Mouse (Mus musculus): ENCODE measurements around the gene Npr3. TPM values are rescaled to one million over a fixed set of nuclear protein-coding genes. Genes with fewer than 3 reads are reported as not detected.
A peak's percentile ranks its signal among the peaks of the same experiment; 100 is the strongest.

Gene Npr3
- polyA plus RNA-seq, 1 experiment from 2014 or later, result 3.0 TPM

DNA sequence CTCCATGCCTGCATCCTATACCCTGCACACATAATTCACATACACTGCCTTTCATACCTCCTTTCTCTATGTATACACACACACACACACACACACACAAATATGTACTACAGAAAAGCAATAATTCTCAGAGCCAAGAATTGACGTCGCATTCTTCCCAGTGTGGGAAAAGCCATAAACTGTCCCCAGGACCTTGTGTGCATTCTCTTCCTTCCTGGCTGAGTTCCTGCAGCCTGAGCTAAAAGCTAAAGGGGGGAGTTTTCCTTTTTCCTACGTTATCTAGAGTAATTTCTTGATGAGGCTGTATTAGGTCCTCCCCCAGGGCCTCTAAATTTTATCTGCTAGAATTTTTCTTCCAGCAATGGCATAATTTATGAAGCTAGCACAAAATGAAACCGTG is 103.5 kb downstream of the Npr3 start:
- Histone ChIP-seq H3K4me3 (no peak overlapping the region), H3K27ac (replicated peaks) (no peak overlapping the region), H3K27me3 (ENCODE audit: low read depth, poor library complexity, severe bottlenecking) (no peaks in the 10 kb centered on the region), H3K4me1 (peaks cover 7% of the 10 kb centered on the region; the same call in 1 of the 2 replicates), H3K36me3 (no peaks in the 10 kb centered on the region), H3K9me3 (replicated peaks) (no peaks in the 10 kb centered on the region)
- 87% methylated on average over 4 of the region's 4 CpGs for WGBS
- no peak for DNase-seq (ENCODE audit: low spot score)

DNA sequence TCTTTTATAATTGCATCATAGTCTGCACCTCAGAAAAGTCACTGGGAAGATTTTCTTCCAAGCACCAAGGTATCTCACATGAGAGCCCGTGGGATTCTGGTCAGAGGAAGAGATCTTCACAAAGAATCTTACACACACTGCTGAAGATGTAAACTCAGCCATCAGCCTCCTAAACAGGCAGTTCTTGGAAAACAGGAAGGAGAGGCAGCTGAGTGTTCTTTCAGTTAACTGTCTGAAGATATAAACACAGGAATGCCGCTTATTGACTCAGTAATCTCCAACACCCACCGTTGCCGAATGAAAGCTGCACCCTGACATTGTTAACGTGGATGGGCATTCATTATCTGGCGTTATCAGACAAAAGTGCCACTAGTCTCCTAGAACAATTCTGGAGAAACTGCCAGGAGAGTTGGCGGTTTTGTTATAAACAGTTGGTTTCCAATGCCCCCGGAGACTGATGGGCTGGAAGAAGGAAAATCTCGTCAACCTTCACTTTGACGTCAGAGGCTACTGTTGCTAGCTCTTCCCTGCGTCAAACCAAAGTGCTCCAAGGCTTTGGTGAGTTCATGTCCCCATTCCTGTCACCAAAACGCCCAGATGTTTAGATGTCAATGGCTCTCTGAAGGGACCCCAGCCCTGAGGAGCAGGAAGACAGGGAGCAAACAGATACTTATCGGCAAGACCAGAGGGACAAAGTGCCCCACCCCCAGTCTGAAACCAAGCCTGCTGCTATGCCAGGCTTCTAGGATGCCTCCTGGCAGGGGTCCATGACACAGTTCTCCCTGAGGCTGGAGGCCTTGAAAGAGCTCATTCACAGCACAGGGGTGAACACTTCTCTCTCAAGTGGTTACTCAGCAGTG is 105.0 kb downstream of the Npr3 start:
- DNase-seq (ENCODE audit: low spot score), result no peak
- WGBS, result 62% methylated on average over 13 of the region's 13 CpGs
- H3K9me3 ChIP-seq (replicated peaks), result no peaks in the 10 kb centered on the region

DNA sequence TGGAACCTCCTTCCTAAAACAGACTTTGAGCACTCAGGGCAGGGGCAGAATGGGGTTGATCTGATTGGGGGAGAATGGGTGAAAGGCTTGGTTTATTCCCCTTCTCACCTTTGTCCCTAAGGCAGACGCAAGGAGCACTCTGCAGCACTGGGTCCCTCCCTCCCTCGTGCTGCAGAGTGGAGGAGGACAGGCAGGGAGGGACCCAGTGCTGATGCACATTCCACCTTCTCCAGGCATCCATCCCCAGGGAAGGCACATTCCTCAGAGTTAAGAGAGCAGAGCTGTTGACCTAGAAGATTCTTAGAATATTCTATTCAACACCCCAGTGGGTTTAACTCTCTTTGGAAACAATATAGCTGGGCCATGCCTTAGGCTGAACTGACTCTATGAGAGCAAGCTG is 112.5 kb downstream of the Npr3 start:
- no peak overlapping the region; the same call in 1 of the 2 replicates for H3K27ac ChIP-seq (replicated peaks)
- no peak overlapping the region for H3K4me3 ChIP-seq
- H3K9me3 ChIP-seq (replicated peaks), result no peaks in the 10 kb centered on the region
- 30% methylated on average over 2 of the region's 2 CpGs for WGBS
- no peaks in the 10 kb centered on the region for H3K4me1 ChIP-seq
- no peak for DNase-seq (ENCODE audit: low spot score)
- H3K36me3 ChIP-seq, result no peaks in the 10 kb centered on the region
- no peaks in the 10 kb centered on the region for H3K27me3 ChIP-seq (ENCODE audit: low read depth, poor library complexity, severe bottlenecking)

More for the DNA sequence above, 105.0 kb downstream of the Npr3 start:
- Histone ChIP-seq H3K4me1 (peaks cover 7% of the 10 kb centered on the region; the same call in 1 of the 2 replicates), H3K27ac (replicated peaks) (0 out of 2 replicates have a peak overlapping the region, but pooled peaks have one; percentile 13), H3K4me3 (no peak overlapping the region), H3K27me3 (ENCODE audit: low read depth, poor library complexity, severe bottlenecking) (no peaks in the 10 kb centered on the region), H3K36me3 (no peaks in the 10 kb centered on the region)

Other genes with a start within 250 kb of the Npr3 start
- 721 and 804 TPM in 2 replicates for gene Sub1, start 89.7 kb upstream of the Npr3 start, polyA plus RNA-seq (2016; fragmentation: Nextera tagmentation; extraction: Ambion mirVana)
- 135 and 155 TPM in 2 replicates for gene Zfr, start 210.5 kb upstream of the Npr3 start, polyA plus RNA-seq (2016; fragmentation: Nextera tagmentation; extraction: Ambion mirVana)